11 mouse cellular contexts compared by ENCODE assay signal in the genomic region with DNA sequence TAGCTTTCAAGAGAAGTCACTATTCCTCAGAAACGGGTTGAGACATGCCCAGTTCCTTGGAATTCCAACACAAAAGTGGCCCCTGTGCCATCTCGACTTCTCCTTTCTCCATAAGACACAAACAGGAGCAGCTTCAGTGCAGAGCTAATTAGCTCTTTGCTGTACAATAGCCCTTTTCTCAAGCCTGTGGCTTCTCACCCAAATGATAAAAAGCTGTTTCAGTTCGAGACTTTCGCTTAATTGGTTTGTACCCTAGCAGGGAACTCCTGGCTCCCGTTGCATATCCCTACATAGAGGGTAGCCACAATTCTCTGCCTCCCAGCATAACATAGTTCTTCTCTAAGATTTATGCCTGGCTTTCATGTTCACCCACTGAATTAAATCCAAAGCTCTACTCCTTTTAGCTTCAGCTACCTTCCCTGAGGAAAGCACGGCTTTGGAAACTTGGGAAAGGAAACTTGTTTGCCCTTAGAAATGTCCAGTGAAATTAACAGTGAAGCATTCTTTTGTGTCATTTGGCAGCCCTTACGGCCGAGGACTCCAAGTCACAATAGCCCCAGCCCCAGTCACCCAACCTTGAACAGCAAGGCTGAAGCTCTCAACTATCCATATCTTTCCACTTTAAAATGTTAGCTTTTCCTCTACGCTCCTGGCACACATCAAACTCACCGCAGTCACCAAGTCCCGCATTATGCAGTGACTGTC.
DNase-seq lines count a peak whose midpoint lies in the region; ATAC-seq and TF ChIP-seq lines count a peak whose summit lies in the region.
"Had no signal": no experiment of that assay in that cellular context is flagged by ENCODE, and none has a peak within 500 bp of the region (broad histone marks: within the 10 kb centered on the region; RNA-seq: fewer than 3 reads in every experiment).

No protein-coding gene starts in this region.

- H3K27ac ChIP-seq in lung, embryonic 14.5 days (ENCODE audit: low read depth), result no peak overlapping the region; the same call in 1 of the 2 replicates
- H3K27ac ChIP-seq in embryonic facial prominence, embryonic 13.5 days, result no peak overlapping the region
- 0 out of 2 replicates have a peak overlapping the region, but pooled peaks have one; percentile 33 for H3K27ac ChIP-seq in limb, embryonic 10.5 days
- H3K27ac ChIP-seq in liver, embryonic 11.5 days (ENCODE audit: low read depth, low read length), result no peak overlapping the region
- H3K27ac ChIP-seq: embryonic facial prominence, embryonic 15.5 days; kidney, postnatal 0 days had no signal

- H3K4me1 ChIP-seq in lung, embryonic 14.5 days (ENCODE audit: insufficient read depth), result no peaks in the 10 kb centered on the region
- H3K4me1 ChIP-seq in lung, adult 2 months (ENCODE audit: control insufficient read depth, insufficient read depth, low read length), result no peaks in the 10 kb centered on the region
- H3K4me1 ChIP-seq in embryonic facial prominence, embryonic 13.5 days, result peaks cover 16% of the 10 kb centered on the region
- H3K4me1 ChIP-seq in limb, embryonic 10.5 days, result peaks cover 10% of the 10 kb centered on the region
- H3K4me1 ChIP-seq in liver, embryonic 11.5 days (replicated peaks; ENCODE audit: control insufficient read depth, insufficient read depth, low read length), result no peaks in the 10 kb centered on the region

- 54% methylated on average over 11 of the region's 11 CpGs for WGBS in lung, embryonic 14.5 days
- 60% methylated on average over 11 of the region's 11 CpGs for WGBS in lung, adult 2 months
- 30% methylated on average over 11 of the region's 11 CpGs for WGBS in embryonic facial prominence, embryonic 13.5 days
- 61% methylated on average over 11 of the region's 11 CpGs for WGBS in limb, embryonic 10.5 days
- WGBS in liver, embryonic 11.5 days, result 79% methylated on average over 11 of the region's 11 CpGs

- H3K4me3 ChIP-seq in lung, embryonic 14.5 days (ENCODE audit: low read depth, low read length), result no peak overlapping the region
- no peak overlapping the region for H3K4me3 ChIP-seq in lung, adult 2 months (replicated peaks; ENCODE audit: extremely low read depth, low read depth, low read length)
- H3K4me3 ChIP-seq in embryonic facial prominence, embryonic 13.5 days, result no peak overlapping the region
- no peak overlapping the region for H3K4me3 ChIP-seq in limb, embryonic 10.5 days
- H3K4me3 ChIP-seq in liver, embryonic 11.5 days (ENCODE audit: low read depth, low read length), result no peak overlapping the region
- H3K4me3 ChIP-seq: embryonic facial prominence, embryonic 15.5 days had no signal

- no peaks in the 10 kb centered on the region for H3K9me3 ChIP-seq in lung, embryonic 14.5 days (ENCODE audit: low read depth, low read length)
- H3K9me3 ChIP-seq in embryonic facial prominence, embryonic 13.5 days, result no peaks in the 10 kb centered on the region
- H3K9me3 ChIP-seq in limb, embryonic 10.5 days (replicated peaks), result no peaks in the 10 kb centered on the region
- no peaks in the 10 kb centered on the region for H3K9me3 ChIP-seq in liver, embryonic 11.5 days (ENCODE audit: control insufficient read depth, low read length)
- H3K9me3 ChIP-seq: embryonic facial prominence, embryonic 15.5 days had no signal

- no peak for ATAC-seq in lung, embryonic 14.5 days (ENCODE audit: insufficient read depth)
- no peak for ATAC-seq in embryonic facial prominence, embryonic 13.5 days (ENCODE audit: insufficient number of reproducible peaks, insufficient read depth, low FRiP score, low TSS enrichment, low read depth)
- no peak for ATAC-seq in liver, embryonic 11.5 days (replicated peaks; ENCODE audit: low FRiP score)

- no peak overlapping the region for H3K9ac ChIP-seq in lung, embryonic 14.5 days
- H3K9ac ChIP-seq in embryonic facial prominence, embryonic 13.5 days, result no peak overlapping the region
- H3K9ac ChIP-seq in liver, embryonic 11.5 days (ENCODE audit: low read depth, low read length), result no peak overlapping the region
- H3K9ac ChIP-seq: embryonic facial prominence, embryonic 15.5 days had no signal

- H3K27me3 ChIP-seq in lung, embryonic 14.5 days (ENCODE audit: insufficient read depth, low read length), result no peaks in the 10 kb centered on the region
- H3K27me3 ChIP-seq in embryonic facial prominence, embryonic 13.5 days, result no peaks in the 10 kb centered on the region
- no peaks in the 10 kb centered on the region for H3K27me3 ChIP-seq in limb, embryonic 10.5 days (ENCODE audit: low read depth, poor library complexity, severe bottlenecking)
- no peaks in the 10 kb centered on the region for H3K27me3 ChIP-seq in liver, embryonic 11.5 days (replicated peaks; ENCODE audit: control insufficient read depth, insufficient read depth, low read length)
- H3K27me3 ChIP-seq: embryonic facial prominence, embryonic 15.5 days had no signal

- H3K36me3 ChIP-seq in lung, embryonic 14.5 days (ENCODE audit: insufficient read depth), result no peaks in the 10 kb centered on the region
- H3K36me3 ChIP-seq in embryonic facial prominence, embryonic 13.5 days, result no peaks in the 10 kb centered on the region
- H3K36me3 ChIP-seq in limb, embryonic 10.5 days, result no peaks in the 10 kb centered on the region
- H3K36me3 ChIP-seq in liver, embryonic 11.5 days (ENCODE audit: control insufficient read depth, insufficient read depth, low read length), result no peaks in the 10 kb centered on the region
- H3K36me3 ChIP-seq: embryonic facial prominence, embryonic 15.5 days had no signal

- DNase-seq in lung, embryonic 14.5 days, result peak; percentile 20
- DNase-seq in lung, adult 2 months, result no peak
- DNase-seq in limb, embryonic 10.5 days (ENCODE audit: low spot score), result no peak
- peak; percentile 62 for DNase-seq in retina, postnatal 1 day
- no peak for DNase-seq in cerebellum, adult 11 months
- DNase-seq in liver, embryonic 11.5 days (ENCODE audit: low spot score), result no peak
- DNase-seq in thymus, postnatal 14 days, result no peak
- DNase-seq: right cerebral cortex, postnatal 4 days had no signal

- TF ChIP-seq CTCF in lung, embryonic 14.5 days (IDR thresholded peaks at IDR 0.05; ENCODE audit: low read depth), result no peak
- TF ChIP-seq CTCF in lung, adult 2 months (IDR thresholded peaks at IDR 0.05; ENCODE audit: insufficient read depth, low read length), result no peak

- TF ChIP-seq POLR2A in lung, adult 2 months (IDR thresholded peaks at IDR 0.05; ENCODE audit: borderline replicate concordance, extremely low read depth, low read depth, low read length), result no peak

- H3K4me2 ChIP-seq in lung, embryonic 14.5 days, result no peak overlapping the region
- H3K4me2 ChIP-seq in embryonic facial prominence, embryonic 13.5 days, result peak overlapping the region; percentile 32
- no peak overlapping the region for H3K4me2 ChIP-seq in liver, embryonic 11.5 days
- H3K4me2 ChIP-seq: embryonic facial prominence, embryonic 15.5 days had no signal

Comparison
In these comparisons a context has a peak if more than half of its experiments do, and no peak if none do; other contexts are left out.
1. DNase-seq: peak in lung, embryonic 14.5 days (single experiment) and retina, postnatal 1 day (single experiment); none in lung, adult 2 months (single experiment), limb, embryonic 10.5 days (single experiment), cerebellum, adult 11 months (single experiment), liver, embryonic 11.5 days (single experiment) and thymus, postnatal 14 days (single experiment).